Mouse (Mus musculus): Measurements from ENCODE around the gene Fmnl1.

Gene Fmnl1

GRCm38 (mm10) chr11:103160738-103161137 is 10.2 kb upstream of the Fmnl1 start:
- DNase-seq (ENCODE audit: low read depth, low spot score), result no peak

- no peak for DNase-seq (ENCODE audit: low read depth, low spot score)
Measured at GRCm38 (mm10) chr11:103161449-103161848, 9.5 kb upstream of the Fmnl1 start.

- DNase-seq (ENCODE audit: low read depth, low spot score), result no peak
Measured at GRCm38 (mm10) chr11:103162132-103162531, 8.8 kb upstream of the Fmnl1 start.

GRCm38 (mm10) chr11:103164391-103164790 is 6.5 kb upstream of the Fmnl1 start:
- DNase-seq (ENCODE audit: low read depth, low spot score), result no peak

GRCm38 (mm10) chr11:103168690-103169390 is 2.1 kb upstream of the Fmnl1 start:
- DNase-seq (ENCODE audit: low read depth, low spot score), result peak; percentile 54

- DNase-seq (ENCODE audit: low read depth, low spot score), result no peak
Measured at GRCm38 (mm10) chr11:103169664-103170063, 1.2 kb upstream of the Fmnl1 start.

- DNase-seq (ENCODE audit: low read depth, low spot score), result no peak
Measured at GRCm38 (mm10) chr11:103170111-103170493, 805 bp upstream of the Fmnl1 start.

- DNase-seq (ENCODE audit: low read depth, low spot score), result no peak
Measured at GRCm38 (mm10) chr11:103171286-103171620, 346 bp downstream of the Fmnl1 start.

GRCm38 (mm10) chr11:103171703-103172391 is 940 bp downstream of the Fmnl1 start:
- DNase-seq (ENCODE audit: low read depth, low spot score), result no peak

- DNase-seq (ENCODE audit: low read depth, low spot score), result no peak
Measured at GRCm38 (mm10) chr11:103172392-103173040, 1.6 kb downstream of the Fmnl1 start.

GRCm38 (mm10) chr11:103173041-103173770 is 2.3 kb downstream of the Fmnl1 start:
- DNase-seq (ENCODE audit: low read depth, low spot score), result no peak

- DNase-seq (ENCODE audit: low read depth, low spot score), result no peak
Measured at GRCm38 (mm10) chr11:103173771-103174344, 3.0 kb downstream of the Fmnl1 start.

GRCm38 (mm10) chr11:103174411-103174832 is 3.5 kb downstream of the Fmnl1 start:
- no peak for DNase-seq (ENCODE audit: low read depth, low spot score)

GRCm38 (mm10) chr11:103174891-103175391 is 4.0 kb downstream of the Fmnl1 start:
- DNase-seq (ENCODE audit: low read depth, low spot score), result no peak

GRCm38 (mm10) chr11:103175688-103176442 is 5.0 kb downstream of the Fmnl1 start:
- no peak for DNase-seq (ENCODE audit: low read depth, low spot score)

GRCm38 (mm10) chr11:103176510-103176909 is 5.6 kb downstream of the Fmnl1 start:
- no peak for DNase-seq (ENCODE audit: low read depth, low spot score)

- DNase-seq (ENCODE audit: low read depth, low spot score), result no peak
Measured at GRCm38 (mm10) chr11:103177216-103177615, 6.3 kb downstream of the Fmnl1 start.

- DNase-seq (ENCODE audit: low read depth, low spot score), result no peak
Measured at GRCm38 (mm10) chr11:103177815-103178485, 7.0 kb downstream of the Fmnl1 start.

GRCm38 (mm10) chr11:103178748-103179147 is 7.8 kb downstream of the Fmnl1 start:
- no peak for DNase-seq (ENCODE audit: low read depth, low spot score)

- no peak for DNase-seq (ENCODE audit: low read depth, low spot score)
Measured at GRCm38 (mm10) chr11:103180426-103180825, 9.5 kb downstream of the Fmnl1 start.
